ENCODE assay signal across 9 mouse cellular contexts in genomic region chr2:130950548-130950947, GRCm38 (mm10). TPM values are rescaled to one million over a fixed set of nuclear protein-coding genes. Genes with fewer than 3 reads are reported as not detected.
DNase-seq lines count a peak whose midpoint lies in the region; ATAC-seq and TF ChIP-seq lines count a peak whose summit lies in the region.
"Had no signal": no experiment of that assay in that cellular context is flagged by ENCODE, and none has a peak within 500 bp of the region (broad histone marks: within the 10 kb centered on the region; RNA-seq: fewer than 3 reads in every experiment).

No protein-coding gene starts in this region.

- TF ChIP-seq POLR2A in bone marrow macrophage, adult 2 months (IDR thresholded peaks at IDR 0.05; ENCODE audit: borderline replicate concordance, low read depth, low read length), result no peak

- ATAC-seq in erythroblast, adult 5-6 weeks (replicated peaks; ENCODE audit: low FRiP score, poor library complexity, severe bottlenecking), result peak; percentile 91
- peak; percentile 91 for ATAC-seq in megakaryocyte progenitor cell, adult 5-6 weeks (replicated peaks; ENCODE audit: poor library complexity)

- H3K27ac ChIP-seq in ES-E14 (ENCODE audit: insufficient read depth, low read depth, low read length, poor library complexity, severe bottlenecking), result no peak overlapping the region
- no peak overlapping the region for H3K27ac ChIP-seq in bone marrow macrophage, adult 2 months (ENCODE audit: insufficient read depth, low read depth, low read length)
- H3K27ac ChIP-seq: lung, embryonic 15.5 days had no signal

- intact Hi-C loops in heart, postnatal 10 days (cut with DNase I), result loop anchor here (2.0 kb wide), 1 partner anchor 132 kb away; no protein-coding TSS in a partner anchor

- no peaks in the 10 kb centered on the region for H3K9me3 ChIP-seq in ES-E14 (ENCODE audit: control insufficient read depth, insufficient read depth, low read depth, low read length)
- H3K9me3 ChIP-seq: lung, embryonic 15.5 days had no signal

- H3K4me1 ChIP-seq in ES-E14 (ENCODE audit: control insufficient read depth in 2 of 2, insufficient read depth in 2 of 2, low read length in 2 of 2, poor library complexity in 1 of 2), result peaks cover 0 to 2% of the 10 kb centered on the region in 2 experiments; a peak in 1 of 4 replicates
- peaks cover 21% of the 10 kb centered on the region for H3K4me1 ChIP-seq in bone marrow macrophage, adult 2 months (ENCODE audit: control insufficient read depth, insufficient read depth, low read length)
- H3K4me1 ChIP-seq: lung, embryonic 15.5 days had no signal

- in situ Hi-C loops in ES-E14 (cut with MboI; ENCODE audit: low sequenced_read_pairs in 2 of 2, unreplicated experiment in 2 of 2), result no loop called here

- H3K36me3 ChIP-seq in ES-E14 (ENCODE audit: control insufficient read depth, insufficient read depth, low read length, poor library complexity, severe bottlenecking), result no peaks in the 10 kb centered on the region; the same call in 1 of the 2 replicates
- H3K36me3 ChIP-seq: lung, embryonic 15.5 days had no signal

- H3K9ac ChIP-seq in ES-E14 (ENCODE audit: insufficient read depth, low read depth, low read length, poor library complexity, severe bottlenecking), result no peak overlapping the region
- H3K9ac ChIP-seq: lung, embryonic 15.5 days had no signal

- H3K4me3 ChIP-seq in ES-E14 (ENCODE audit: insufficient read depth in 1 of 2, low read depth in 1 of 2, low read length in 2 of 2, poor library complexity in 1 of 2, severe bottlenecking in 1 of 2), result no peak overlapping the region
- no peak overlapping the region for H3K4me3 ChIP-seq in bone marrow macrophage, adult 2 months (ENCODE audit: insufficient read depth, low read length)
- H3K4me3 ChIP-seq: lung, embryonic 15.5 days had no signal

- DNase-seq in ES-E14 (ENCODE audit: low read depth, low spot score), result peak; percentile 57
- peak; percentile 87 to 93 for DNase-seq in heart, postnatal 10 days
- DNase-seq in layer of hippocampus, postnatal 10 days (ENCODE audit: low spot score in 2 of 2), result peak; percentile 94 to 95
- DNase-seq in right cerebral cortex, postnatal 14 days, result peak; percentile 97
- DNase-seq in urinary bladder, postnatal 25 days (ENCODE audit: low spot score), result peak; percentile 80

- peak; percentile 72 for TF ChIP-seq CTCF in bone marrow macrophage, adult 2 months (IDR thresholded peaks at IDR 0.05; ENCODE audit: low read depth, low read length)

TF ChIP-seq in ES-E14, 5 proteins besides CTCF, POLR2A, EP300 and RAD21:
- TF ChIP-seq HCFC1 (IDR thresholded peaks at IDR 0.05; ENCODE audit: borderline replicate concordance, insufficient read depth, low read length) (no peak), ZNF384 (IDR thresholded peaks at IDR 0.05; ENCODE audit: low read depth, low read length) (no peak), CHD2 (IDR thresholded peaks at IDR 0.05; ENCODE audit: low read depth, low read length) (no peak), ZC3H11A (IDR thresholded peaks at IDR 0.05; ENCODE audit: borderline replicate concordance, low read depth, low read length) (peak; percentile 55)

RNA-seq across cellular contexts. Expression of gene Atrn, which starts 44.3 kb away (rescaled TPM):
- 16.7 and 17.0 TPM in 2 replicates for total RNA-seq in ES-E14 (2012; rRNA removed)
- polyA plus RNA-seq in bone marrow macrophage, adult 2 months (2012; ENCODE audit: insufficient read depth, insufficient read length, missing spikeins), result 11.0 and 11.5 TPM in 2 replicates
- total RNA-seq in erythroblast, adult 5-6 weeks (2015; ENCODE audit: low replicate concordance), result 9.0 and 18.8 TPM in 2 replicates
- 6.5 and 8.4 TPM in 2 replicates for total RNA-seq in erythroblast, adult 5-6 weeks (2017; ENCODE audit: low replicate concordance)
- 10 to 100 TPM; 29.4 to 30.9 TPM for total RNA-seq in heart, postnatal 10 days (2021)
- total RNA-seq in layer of hippocampus, postnatal 10 days (2021), result 100 to 1,000 TPM; 103 TPM
- 38.4 and 41.2 TPM in 2 replicates for total RNA-seq in megakaryocyte progenitor cell, adult 5-6 weeks (2015)
- total RNA-seq in megakaryocyte progenitor cell, adult 5-6 weeks (2017), result 30.4 and 33.0 TPM in 2 replicates

RNA-seq across cellular contexts. Expression of gene 4930402H24Rik, which starts 44.3 kb away (rescaled TPM):
- total RNA-seq in ES-E14 (2012; rRNA removed), result 8.2 and 11.9 TPM in 2 replicates
- 22.8 and 27.0 TPM in 2 replicates for polyA plus RNA-seq in bone marrow macrophage, adult 2 months (2012; ENCODE audit: insufficient read depth, insufficient read length, missing spikeins)
- 2.7 and 4.2 TPM in 2 replicates for total RNA-seq in erythroblast, adult 5-6 weeks (2015; ENCODE audit: low replicate concordance)
- total RNA-seq in erythroblast, adult 5-6 weeks (2017; ENCODE audit: low replicate concordance), result 3.1 and 8.2 TPM in 2 replicates
- 10 to 100 TPM; 74.6 to 86.1 TPM for total RNA-seq in heart, postnatal 10 days (2021)
- 10 to 100 TPM; 79.8 to 94.0 TPM for total RNA-seq in layer of hippocampus, postnatal 10 days (2021)
- 6.4 and 10.8 TPM in 2 replicates for total RNA-seq in megakaryocyte progenitor cell, adult 5-6 weeks (2015)
- 4.2 and 8.6 TPM in 2 replicates for total RNA-seq in megakaryocyte progenitor cell, adult 5-6 weeks (2017)
